Mouse (Mus musculus): Measurements from ENCODE around the gene Krt83. TPM values are rescaled to one million over a fixed set of nuclear protein-coding genes. Genes with fewer than 3 reads are reported as not detected.

Gene Krt83
- polyA plus RNA-seq, 1 experiment from 2014 or later, result 0.58 TPM

Other genes starting within 250 kb of the Krt83 start
- 14.7 and 18.4 TPM in 2 replicates for gene Nr4a1, start 237.2 kb downstream of the Krt83 start, polyA plus RNA-seq (2015; fragmentation: Nextera tagmentation; extraction: Ambion mirVana)
- 69.7 and 69.9 TPM in 2 replicates for gene Atg101, start 207.2 kb downstream of the Krt83 start, polyA plus RNA-seq (2015; fragmentation: Nextera tagmentation; extraction: Ambion mirVana)
- gene 6030408B16Rik, start 198.3 kb downstream of the Krt83 start, polyA plus RNA-seq (2015; fragmentation: Nextera tagmentation; extraction: Ambion mirVana), result 0.50 and 0.84 TPM in 2 replicates
- 22.6 and 25.3 TPM in 2 replicates for gene Krt80, start 121.3 kb downstream of the Krt83 start, polyA plus RNA-seq (2015; fragmentation: Nextera tagmentation; extraction: Ambion mirVana)
- gene Krt7, start 80.5 kb downstream of the Krt83 start, polyA plus RNA-seq (2015; fragmentation: Nextera tagmentation; extraction: Ambion mirVana), result 162 and 164 TPM in 2 replicates
- gene Krt87, start 52.7 kb downstream of the Krt83 start, polyA plus RNA-seq (2015; fragmentation: Nextera tagmentation; extraction: Ambion mirVana), result 3.0 and 3.6 TPM in 2 replicates
- not detected in 2 replicates for gene Krt88, start 43.8 kb downstream of the Krt83 start, polyA plus RNA-seq (2015; fragmentation: Nextera tagmentation; extraction: Ambion mirVana)
- gene Krt81, start 27.8 kb downstream of the Krt83 start, polyA plus RNA-seq (2015; fragmentation: Nextera tagmentation; extraction: Ambion mirVana), result 0.35 and 1.3 TPM in 2 replicates
- gene Krt86, start 18.0 kb downstream of the Krt83 start, polyA plus RNA-seq (2015; fragmentation: Nextera tagmentation; extraction: Ambion mirVana), result 0.27 and 0.28 TPM in 2 replicates
- 4.4 and 6.7 TPM in 2 replicates for gene Gm49425, start 25.7 kb upstream of the Krt83 start, polyA plus RNA-seq (2015; fragmentation: Nextera tagmentation; extraction: Ambion mirVana)
- gene Krt84, start 41.3 kb upstream of the Krt83 start, polyA plus RNA-seq (2015; fragmentation: Nextera tagmentation; extraction: Ambion mirVana), result 54.7 and 75.1 TPM in 2 replicates
- gene Krt82, start 59.2 kb upstream of the Krt83 start, polyA plus RNA-seq (2015; fragmentation: Nextera tagmentation; extraction: Ambion mirVana), result not detected in 2 replicates
- 1.2 TPM in 2 replicates for gene Krt90, start 71.4 kb upstream of the Krt83 start, polyA plus RNA-seq (2015; fragmentation: Nextera tagmentation; extraction: Ambion mirVana)
- 2.0 and 2.8 TPM in 2 replicates for gene Krt75, start 82.4 kb upstream of the Krt83 start, polyA plus RNA-seq (2015; fragmentation: Nextera tagmentation; extraction: Ambion mirVana)
- not detected in 2 replicates for gene Gm5414, start 136.7 kb upstream of the Krt83 start, polyA plus RNA-seq (2015; fragmentation: Nextera tagmentation; extraction: Ambion mirVana)
- not detected in 2 replicates for gene Gm5478, start 155.9 kb upstream of the Krt83 start, polyA plus RNA-seq (2015; fragmentation: Nextera tagmentation; extraction: Ambion mirVana)
- 5.0 and 8.8 TPM in 2 replicates for gene Krt6b, start 188.8 kb upstream of the Krt83 start, polyA plus RNA-seq (2015; fragmentation: Nextera tagmentation; extraction: Ambion mirVana)
- gene Krt6a, start 202.8 kb upstream of the Krt83 start, polyA plus RNA-seq (2015; fragmentation: Nextera tagmentation; extraction: Ambion mirVana), result 290 and 312 TPM in 2 replicates
- 841 and 914 TPM in 2 replicates for gene Krt5, start 221.4 kb upstream of the Krt83 start, polyA plus RNA-seq (2015; fragmentation: Nextera tagmentation; extraction: Ambion mirVana)

Measured in limb, embryonic 15.5 days (tissue).